Mouse (Mus musculus) retina, adult 2 months (tissue): ENCODE measurements around the gene Thoc3.
"Not testable (repeated sequence)": the region's sequence is repeated elsewhere in the genome, so short reads cannot be mapped to it uniquely, and the experiment has no call there.

Experiments
- DNase-seq: peaks from one replicate; pipeline ENCODE4 v3.0.0-alpha.2; 2012; ENCODE audit warnings: low read depth, low spot score

Gene Thoc3

DNA sequence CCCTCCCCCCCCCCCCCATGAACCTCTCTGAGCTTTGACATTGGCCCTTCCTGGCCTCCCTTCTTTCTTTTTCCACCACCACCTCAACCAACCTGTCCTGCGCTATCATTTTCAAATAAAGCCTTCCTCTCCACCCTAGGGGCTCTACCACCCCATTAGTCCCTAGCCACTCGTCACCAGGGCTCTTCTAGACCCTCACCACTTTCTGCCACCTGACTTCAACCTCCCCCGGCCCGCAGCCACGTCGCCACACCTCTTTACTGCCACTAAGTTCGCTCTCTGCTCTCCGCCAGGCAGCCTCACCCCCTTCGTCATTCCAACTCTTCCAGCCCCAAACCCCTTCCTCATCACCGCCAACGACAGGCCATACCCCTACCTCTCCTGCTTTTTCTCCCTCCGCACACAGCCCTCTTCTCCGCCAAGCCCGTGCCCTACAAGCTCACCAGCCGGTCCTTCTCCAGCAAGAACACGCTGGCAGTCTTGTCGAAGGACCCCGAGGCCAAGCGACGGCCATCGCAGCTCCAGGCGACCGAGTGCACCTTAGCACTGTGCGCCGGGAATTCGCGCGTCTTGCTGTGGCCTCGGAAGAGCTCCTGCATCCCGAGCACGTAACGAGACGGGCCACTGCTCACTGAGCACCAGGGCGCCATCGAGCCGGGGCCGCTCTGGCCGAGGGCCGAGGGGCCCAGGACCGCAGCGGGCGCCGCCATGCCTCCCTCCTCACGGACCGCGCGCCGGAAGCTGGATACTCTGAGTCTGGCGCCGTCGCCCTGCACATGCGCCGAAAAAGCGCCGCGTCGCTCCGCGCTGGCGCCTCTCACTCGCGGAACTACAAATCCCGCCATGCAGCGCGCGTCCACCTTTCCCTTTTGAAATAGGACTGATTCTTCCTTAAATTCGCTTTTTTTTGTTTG lies at the start of gene Thoc3:
TSS of gene Thoc3 (minus strand) at position 752 of the 914 bp plus-strand sequence.
- DNase-seq: peak; percentile 71

DNA sequence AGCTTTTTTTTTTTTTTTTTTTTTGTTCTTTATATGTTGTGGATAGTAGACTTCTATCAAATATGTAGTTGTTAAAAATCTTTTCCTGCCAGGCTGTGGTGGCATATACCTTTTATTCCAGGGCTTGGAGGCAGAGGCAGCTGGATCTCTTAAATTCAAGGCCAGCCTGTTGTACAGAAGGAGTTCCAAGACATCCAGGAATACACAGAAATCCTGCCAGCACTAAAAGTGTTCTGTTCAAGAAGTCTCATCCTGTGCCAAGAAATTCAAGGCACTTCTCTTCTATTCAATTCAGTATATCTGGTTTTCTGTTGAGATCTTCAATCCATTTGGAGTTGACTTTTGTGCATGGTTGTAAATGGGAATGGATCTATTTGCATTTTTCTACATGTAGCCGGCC lies 37.3 kb upstream of the Thoc3 start:
- no peak for DNase-seq

DNA sequence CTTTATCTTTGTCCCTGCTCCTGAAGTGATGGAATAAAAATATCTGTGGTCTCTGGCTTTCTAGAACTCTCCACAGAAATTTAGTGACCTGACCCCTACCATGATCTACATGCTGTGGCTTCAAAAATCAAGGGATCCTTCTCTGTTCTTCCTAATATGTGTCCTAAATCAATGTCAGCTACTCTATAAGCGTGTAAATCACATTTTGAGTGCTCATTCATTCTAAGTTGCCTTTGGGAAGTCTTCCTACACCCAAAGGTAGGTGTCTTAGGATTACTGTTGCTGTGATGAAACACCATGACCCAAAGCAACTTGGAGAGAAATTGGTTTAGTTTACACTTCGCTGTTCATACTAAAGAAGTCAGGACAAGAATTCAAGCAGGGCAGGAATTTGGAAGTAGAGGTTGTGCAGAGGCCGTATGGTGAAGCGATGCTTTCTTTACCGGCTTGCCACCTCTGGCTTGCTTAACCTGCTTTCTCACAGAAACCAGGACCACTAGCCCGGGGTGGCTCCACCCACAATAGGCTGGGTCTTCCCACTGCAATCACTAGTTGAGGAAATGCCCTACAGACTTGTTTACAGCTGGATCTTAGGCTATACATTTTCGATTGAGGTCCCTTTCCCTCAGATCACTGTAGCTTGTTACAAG lies 36.1 kb upstream of the Thoc3 start:
- no peak for DNase-seq

DNA sequence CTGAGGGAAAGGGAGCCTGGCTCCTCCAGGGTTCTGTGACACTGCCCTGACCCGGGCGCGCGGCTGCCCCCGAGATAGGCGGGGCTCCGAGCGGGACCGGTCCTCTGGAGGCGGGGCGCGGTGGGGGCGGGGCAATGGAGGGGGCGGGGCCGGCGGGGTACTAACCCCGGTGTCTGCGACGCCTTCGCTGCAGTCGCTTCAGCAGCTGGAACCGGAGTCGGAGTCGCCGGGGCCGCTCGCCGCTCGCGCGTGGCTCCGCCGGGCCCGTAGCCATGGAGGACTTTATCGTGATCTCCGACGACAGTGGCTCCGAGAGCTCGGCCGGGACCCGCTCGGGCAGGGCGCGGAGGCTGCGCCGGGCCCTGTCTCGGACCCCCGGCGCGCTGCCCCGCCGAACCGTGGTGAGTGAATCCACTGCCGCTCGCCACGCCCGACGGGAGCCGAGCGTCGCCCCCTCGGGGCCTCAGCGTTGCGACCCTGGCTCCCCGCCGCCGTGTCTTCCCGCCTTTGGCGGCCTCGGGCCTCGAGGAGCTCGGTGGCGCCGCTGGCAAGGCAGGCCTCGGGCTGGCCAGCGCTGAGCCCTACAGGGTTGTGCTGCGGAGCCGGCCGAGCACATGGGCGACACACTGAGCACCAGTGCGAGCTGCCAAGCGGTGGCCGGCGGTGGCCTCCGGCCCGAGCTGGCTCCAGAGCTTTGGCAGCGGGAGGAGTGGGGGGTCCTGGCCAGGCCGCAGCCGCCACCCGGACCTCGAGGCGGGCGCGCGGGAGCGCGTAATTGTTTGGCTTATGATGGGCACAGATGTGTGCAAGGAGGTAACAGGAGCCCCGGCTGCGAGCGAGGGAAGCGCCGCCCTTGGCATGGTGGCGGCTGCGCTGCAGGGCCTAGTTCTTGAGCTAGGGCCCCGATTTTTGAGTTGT lies 35.2 kb upstream of the Thoc3 start, which contains the start of gene Simc1:
TSS of gene Simc1 (plus strand) at position 176 of the 918 bp plus-strand sequence.
- DNase-seq: peak; percentile 53

DNA sequence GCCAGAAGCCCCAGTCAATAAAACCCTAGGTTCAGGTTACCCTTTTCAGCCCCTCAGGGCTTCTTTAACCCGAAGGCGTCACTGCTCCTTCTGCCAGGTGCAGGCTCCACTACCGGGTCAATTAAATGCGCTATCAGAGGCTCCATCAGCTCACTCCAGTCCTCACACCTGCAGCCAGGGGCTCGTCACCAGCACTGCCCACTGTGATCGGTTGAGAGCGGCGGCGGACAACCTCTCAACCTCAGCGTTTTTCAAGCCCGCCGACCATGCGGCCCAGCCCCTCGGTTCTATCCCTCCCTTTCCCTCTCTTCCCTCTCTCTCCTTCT lies 34.6 kb upstream of the Thoc3 start:
- no peak for DNase-seq

DNA sequence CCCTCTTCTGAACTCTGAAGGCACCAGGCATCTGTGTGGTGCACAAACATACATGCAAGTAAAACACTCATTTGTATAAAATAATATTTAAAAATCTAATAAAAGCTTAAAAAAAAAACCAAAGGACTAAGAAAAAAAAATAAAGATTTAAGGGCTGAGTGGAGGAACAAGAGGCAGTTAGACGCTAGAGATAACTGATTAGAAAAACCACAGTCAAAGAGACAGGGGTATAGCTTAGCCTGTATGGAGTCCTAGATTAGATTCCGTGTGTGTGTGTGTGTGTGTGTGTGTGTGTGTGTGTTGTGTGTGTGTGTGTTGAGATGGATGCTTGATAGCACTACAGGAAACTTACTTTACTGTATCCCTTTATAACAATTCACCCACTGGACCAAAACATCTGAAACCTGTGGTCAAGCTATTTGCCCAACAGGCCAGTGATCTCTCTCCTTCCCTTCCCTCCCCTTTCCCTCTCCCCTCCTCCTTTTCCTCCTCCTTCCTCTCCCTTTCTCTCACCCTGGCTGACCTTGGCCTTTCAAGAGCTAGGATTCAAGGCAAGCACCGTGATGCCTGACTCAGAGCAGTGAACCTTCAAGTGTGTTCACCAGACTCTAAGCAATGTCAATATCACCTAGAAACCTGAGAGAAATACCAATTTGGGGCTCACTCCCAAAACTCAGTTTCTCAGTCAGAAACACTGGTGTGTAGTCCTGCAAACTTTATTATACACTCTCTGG lies 33.5 kb upstream of the Thoc3 start:
- DNase-seq: no peak

DNA sequence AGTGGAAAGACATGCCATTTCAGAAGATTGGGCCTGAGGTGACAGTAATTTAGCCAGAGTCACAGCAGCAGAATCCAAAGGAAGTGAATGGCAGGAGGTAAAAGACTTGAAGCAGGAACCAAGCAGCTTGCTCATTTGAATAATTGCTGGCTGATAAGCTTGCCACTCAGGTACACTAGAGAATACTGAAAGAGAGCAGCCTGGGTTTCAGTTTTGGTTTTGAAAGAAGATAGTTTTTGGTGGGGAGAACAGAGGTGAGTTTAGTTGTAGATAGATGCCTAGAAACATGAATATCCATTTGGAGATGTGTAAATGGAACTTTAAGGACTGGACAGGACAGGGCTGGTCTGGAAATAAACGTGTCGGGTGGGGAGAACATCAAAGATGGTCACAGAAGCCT lies 32.7 kb upstream of the Thoc3 start:
- DNase-seq: no peak

DNA sequence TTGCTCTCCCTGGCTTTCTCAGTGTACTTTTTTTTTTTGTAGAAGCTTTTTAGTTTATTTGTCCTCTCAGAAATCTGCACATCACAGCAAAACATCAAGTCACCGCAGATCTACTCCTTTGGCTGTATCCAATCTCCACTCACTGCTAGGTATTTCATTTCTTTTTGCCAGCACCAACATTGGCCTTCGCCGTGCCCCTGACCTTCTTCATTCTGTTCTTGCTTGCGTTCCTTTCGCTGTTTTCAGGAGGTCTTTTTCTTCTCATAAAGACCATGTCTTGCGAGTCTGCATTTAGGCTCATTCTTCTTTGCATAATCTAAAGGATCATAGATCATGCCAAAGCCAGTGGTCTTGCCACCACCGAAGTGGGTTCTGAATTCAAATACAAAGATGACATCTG lies 30.9 kb upstream of the Thoc3 start:
- not testable (repeated sequence) for DNase-seq

DNA sequence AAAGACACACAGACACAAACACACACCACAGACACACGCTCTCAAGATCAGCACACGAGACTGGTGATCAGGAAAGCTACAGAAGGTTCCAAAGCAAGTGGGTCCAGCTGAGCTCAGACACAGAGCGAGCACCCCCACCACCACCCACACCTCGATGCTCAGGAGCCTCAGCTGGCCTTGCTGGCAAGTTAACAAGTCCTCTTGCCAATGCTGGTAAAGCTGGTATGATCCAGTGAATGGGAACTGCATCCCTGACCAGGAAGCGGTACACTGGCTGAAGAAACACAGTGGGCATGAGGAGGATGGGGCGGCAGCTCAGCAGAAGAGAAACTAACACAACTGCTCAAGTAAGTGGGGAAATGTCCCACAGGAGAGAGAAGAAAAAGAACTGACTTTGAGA lies 22.7 kb upstream of the Thoc3 start:
- DNase-seq: no peak

DNA sequence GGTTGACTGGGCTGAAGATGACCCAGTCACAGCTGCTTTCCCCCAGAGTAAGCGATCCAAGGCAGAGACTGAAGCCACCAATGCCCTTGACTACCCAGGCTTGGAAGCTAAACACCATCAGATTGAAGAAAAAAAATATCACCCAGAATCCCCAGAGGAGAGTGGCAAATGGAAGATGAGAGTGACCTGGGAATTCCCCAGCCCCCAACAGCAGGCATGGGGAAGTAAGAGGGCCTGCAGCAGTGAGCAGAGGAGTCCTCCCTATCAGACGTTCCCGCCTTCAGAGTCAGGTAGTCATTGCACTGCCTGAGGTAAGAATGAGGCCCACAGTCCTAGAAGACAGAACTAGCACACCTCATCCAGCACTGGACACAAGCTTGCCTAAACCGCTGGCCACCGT lies 21.8 kb upstream of the Thoc3 start:
- no peak for DNase-seq

DNA sequence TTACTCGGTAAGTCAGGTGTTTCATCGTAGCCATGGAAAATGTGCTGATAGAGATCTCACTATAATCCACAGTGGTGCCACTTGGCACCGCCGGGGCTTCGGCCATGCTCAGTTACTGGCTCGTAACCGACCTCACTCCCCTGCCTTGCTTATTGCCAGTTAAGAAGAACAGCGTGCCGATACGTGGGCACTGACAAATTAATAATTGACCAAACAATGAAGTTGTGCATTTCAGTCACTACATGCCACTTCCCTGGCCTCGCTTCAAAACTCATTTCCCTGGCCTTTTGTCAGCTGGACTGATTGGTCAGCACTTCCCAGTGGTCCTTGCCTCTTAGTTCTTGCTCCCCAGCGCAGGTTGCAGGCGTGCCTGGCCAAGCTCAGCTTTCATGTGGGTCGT lies 12.8 kb upstream of the Thoc3 start:
- DNase-seq: no peak

DNA sequence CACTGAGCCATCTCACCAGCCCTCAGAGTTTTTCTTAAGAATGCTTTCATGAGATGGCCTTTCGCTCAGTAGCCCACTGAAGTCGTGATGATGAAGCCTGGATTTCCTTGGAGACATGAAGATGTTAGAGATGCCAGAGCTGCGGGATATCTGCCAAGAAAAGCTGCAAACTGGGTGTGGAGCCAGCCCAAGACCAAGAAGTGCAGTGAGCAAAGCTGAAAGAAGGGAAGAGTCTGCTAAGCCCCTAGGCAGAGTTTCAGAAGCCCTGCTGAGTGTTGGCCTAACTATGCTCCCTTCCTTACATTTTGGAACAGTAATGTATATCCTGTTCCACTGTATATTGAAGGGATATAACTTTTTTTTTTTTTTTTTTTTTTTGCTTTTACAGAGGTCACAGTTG lies 10.6 kb upstream of the Thoc3 start:
- DNase-seq: no peak

DNA sequence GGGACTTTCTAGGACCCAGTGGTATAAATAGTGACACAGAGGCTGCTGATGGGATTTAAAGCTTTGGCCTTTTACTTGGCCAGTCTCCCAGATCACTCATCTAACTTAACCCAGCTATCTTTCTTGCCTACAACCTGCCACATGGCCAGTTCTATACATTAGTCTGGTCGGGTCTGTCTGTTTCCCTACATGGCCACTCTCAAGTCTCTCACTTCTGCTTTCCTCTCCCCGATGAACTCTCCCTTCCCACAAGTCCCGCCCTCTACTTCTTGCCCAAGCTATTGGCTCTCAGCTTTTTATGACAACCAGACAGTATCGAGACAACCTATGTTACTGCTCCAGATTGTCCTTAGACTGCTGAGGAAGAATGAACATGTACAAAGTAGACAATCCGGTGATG lies 7.1 kb upstream of the Thoc3 start:
- DNase-seq: no peak

DNA sequence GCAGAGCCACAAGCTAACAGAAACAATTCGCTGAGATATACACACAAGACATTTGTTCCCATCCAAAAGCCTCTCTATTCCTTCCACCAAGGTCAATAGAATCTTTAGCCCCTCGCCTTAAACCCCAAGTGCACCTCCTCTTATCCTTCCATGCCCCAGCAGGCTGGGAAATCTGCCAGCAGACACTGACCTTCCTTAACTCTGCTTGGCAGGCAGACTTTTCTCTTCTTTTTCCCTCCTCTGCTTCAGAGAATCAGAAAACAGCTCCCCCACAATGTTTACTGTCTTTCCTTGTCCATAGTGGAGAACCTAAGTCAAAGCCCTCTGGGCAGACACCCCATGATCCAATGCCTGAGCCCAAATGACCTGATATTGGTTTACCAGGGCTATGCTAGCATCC lies 6.3 kb upstream of the Thoc3 start:
- DNase-seq: no peak

DNA sequence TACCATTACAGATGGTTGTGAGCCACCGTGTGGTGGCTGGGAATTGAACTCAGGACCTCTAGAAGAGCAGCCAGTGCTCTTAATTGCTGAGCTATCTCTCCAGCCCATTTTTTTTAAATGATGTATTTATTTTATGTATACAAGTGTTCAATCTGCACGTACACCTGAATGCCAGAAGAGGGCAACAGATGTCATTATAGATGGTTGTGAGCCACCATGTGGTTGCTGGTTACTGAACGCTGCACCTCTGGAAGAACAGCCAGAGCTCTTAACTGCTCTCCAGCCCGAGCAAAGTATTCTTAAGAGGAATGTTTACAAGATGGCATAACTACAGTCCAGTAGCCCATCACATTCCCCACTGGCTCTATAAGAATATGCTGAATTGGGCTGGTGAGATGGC lies 3.3 kb upstream of the Thoc3 start:
- no peak for DNase-seq

DNA sequence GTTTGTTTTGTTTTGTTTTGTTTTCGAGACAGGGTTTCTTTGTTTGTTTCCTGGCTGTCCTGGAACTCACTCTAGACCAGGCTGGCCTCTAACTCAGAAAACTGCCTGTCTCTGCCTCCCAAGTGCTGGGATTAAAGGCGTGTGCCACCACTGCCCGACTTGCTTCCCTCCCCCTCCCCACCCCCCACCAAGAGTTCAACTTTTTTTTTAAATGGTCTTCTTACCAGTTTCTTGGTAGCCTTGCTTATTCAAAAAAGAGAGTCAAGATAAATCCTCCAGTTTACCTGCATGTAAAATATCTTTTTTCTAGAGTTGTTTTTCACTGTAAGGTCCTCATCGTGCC lies 334 bp upstream of the Thoc3 start:
- DNase-seq: no peak

DNA sequence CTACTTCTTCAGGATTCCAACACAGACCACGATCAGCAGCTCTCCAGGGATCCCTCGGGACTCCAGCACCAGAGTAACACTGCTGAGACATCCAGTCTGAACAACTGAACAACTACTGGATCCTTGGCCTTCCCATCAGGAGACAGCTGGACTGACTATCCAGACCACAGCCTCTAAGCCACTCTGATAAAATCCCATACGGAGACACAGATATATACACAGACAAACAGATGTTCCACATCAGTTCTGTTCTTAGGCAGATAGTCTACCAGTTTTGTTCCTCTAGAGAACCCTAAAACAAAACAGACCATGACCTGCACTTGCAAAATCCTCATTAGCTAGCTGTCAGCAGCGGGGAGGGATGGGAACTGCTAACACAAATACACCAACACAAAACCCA lies 9.4 kb downstream of the Thoc3 start:
- DNase-seq: no peak

DNA sequence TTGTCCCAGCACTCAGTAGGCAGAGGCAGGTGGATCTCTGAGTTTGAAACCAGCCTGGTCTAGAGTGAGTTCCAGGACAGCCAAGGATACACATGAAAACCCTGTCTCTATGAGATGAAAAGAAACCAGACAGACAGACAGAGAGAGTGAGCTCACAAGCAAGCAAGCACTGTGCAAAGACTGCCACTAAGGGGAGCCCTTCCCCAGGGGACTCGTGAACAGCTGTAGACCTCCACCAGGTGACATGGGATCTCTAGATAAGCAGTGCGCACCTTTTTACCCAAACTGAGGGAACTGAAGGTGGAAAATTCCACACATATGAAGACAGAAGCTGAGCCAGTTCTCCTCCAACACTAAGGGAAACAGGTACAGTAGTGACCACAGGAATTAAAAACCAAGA lies 11.6 kb downstream of the Thoc3 start:
- no peak for DNase-seq

DNA sequence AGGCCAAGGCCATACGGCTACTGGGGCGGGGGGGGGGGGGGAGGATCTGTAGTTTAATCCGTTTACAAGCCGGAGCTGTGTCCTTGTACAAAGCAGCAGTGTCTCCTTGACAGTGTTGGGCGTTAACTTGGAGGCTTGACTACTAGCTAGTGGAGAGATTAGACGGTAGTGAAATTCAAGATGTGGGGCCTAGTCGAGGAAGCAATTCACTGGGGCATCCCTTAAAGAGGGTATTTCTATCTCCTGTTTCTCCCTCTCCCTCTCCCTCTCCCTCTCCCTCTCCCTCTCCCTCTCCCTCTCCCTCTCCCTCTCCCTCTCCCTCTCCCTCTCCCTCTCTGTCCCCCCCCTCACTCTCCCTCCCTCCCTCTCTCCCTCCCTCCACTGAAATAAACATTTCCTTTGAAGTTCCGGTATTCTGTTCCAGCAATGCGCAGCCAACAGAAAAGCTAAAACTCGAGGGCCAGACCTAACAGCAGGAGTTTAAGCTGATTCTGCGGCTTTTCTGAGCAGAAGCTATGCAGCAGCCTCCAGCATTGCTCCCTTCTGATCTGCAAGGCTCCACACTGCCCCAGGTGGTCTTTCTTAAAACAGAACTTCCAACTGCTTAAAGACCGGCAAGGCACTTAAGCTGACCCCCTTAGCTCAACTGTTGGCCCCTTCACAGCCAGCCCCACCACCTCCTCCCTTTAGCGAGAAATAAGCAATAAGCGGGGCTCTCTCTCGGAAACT lies 21.0 kb downstream of the Thoc3 start:
- DNase-seq: no peak

DNA sequence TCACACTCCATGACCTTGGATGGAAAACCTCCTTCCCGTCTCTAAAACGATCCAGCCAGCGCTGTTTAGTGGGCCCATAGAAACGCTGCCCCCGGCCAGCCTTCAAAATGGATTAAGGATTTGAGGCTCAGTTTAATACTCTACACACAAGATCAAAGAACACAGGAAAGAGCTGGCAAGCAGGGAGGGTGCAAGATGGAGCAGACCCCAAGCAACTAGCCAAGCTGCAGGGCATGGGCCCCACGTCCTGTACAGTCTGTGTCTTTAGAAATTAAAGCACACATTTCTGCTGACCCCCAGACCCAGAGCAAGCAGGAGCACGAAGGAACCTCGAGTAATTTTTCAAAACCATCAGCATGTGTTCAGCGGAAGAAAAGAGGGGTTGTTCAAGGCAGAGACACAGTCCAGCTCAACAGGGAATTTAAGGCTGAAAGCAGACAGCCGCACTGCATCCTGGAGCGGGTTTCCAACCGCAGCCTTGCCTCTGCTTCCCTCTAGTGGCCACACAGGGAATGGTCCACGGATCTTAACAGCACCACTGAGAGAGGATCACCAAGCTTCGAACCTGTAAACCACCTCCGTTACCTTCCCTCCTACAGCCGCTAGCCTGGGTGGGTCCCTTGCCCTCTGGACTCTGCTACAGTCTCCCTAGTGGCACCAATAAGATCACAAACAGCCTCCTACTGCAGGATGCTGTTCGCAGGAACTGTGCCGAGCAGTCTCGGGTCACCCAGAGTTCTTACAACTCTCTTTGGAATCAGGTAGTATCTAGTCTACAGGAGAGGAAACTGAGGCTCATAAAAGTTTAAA lies 21.8 kb downstream of the Thoc3 start:
- peak; percentile 59 for DNase-seq
